Mouse (Mus musculus): ENCODE measurements around the gene Krt20.

GRCm38 (mm10) chr11:99474981-99475380 is 37.0 kb upstream of the Krt20 start:
- no peak for TF ChIP-seq POLR2A (IDR thresholded peaks at IDR 0.05; ENCODE audit: borderline replicate concordance, extremely low read depth, low read depth, low read length)
- TF ChIP-seq CTCF (IDR thresholded peaks at IDR 0.05; ENCODE audit: insufficient read depth, low read length) = no peak
